Mouse (Mus musculus): Measurements from ENCODE around the gene Olfr1197.

The Olfr1197 gene

GRCm38 (mm10) chr2:88732266-88732665, at the start of gene Olfr1197:
Gene Olfr1197, minus strand, starts transcription at chr2:88732366.
- DNase-seq (ENCODE audit: low read depth, low spot score): no peak

DNA sequence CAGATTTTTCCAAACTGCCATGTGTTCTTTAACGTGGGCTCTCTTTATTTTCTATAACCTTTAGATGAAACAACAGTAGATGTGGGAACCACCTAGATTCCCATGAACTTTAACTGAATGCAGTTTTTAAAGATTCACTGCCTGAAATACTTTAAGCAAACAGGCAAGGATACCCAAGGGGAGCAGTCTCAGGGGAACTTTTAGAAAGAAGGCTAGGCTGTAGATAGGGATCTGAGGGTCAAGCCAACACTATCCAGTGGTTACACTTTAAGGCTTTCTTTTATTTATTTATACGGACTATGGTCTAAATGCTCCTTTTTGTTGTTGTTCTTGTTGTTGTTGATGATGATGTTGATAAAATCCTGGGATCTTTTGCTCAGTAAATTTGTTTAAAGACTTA, 38.2 kb upstream of the Olfr1197 start, which contains the start of gene Olfr1200:
Gene Olfr1200 (minus strand): TSS at position 101 of the 400 bp plus-strand sequence.
- DNase-seq (ENCODE audit: low read depth, low spot score): no peak

- DNase-seq (ENCODE audit: low read depth, low spot score): no peak
Observed at GRCm38 (mm10) chr2:88760369-88760768, 28.2 kb upstream of the Olfr1197 start, which contains the start of gene Olfr1199. Gene Olfr1199, minus strand, starts transcription at chr2:88760469.

GRCm38 (mm10) chr2:88751270-88751669, 19.1 kb upstream of the Olfr1197 start, which contains the start of gene Olfr1198:
Gene Olfr1198, minus strand, starts transcription at chr2:88751370.
- no peak for DNase-seq (ENCODE audit: low read depth, low spot score)

- DNase-seq (ENCODE audit: low read depth, low spot score): no peak
Observed at GRCm38 (mm10) chr2:88743379-88743778, 11.2 kb upstream of the Olfr1197 start.

DNA sequence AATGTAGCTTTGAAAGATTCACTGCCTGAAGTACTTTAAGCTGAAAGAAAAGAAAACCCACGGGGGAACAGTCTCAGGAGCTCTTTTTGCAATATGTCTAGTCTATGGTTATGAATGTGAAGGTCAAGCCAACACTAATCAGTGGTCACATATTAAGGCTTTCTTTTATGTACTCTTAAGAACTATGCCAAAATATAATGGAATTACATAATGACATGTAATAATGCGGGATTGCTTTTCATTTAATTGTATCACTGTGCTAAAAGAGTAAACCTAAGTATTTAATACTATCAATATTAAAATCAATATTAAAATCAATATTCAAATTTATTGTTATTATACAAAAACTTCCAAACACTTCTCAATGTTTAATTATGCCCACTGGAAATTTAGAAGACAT, 27.7 kb downstream of the Olfr1197 start, which contains the start of gene Olfr1196:
Gene Olfr1196 (minus strand): TSS at position 101 of the 400 bp plus-strand sequence.
- no peak for DNase-seq (ENCODE audit: low read depth, low spot score)

DNA sequence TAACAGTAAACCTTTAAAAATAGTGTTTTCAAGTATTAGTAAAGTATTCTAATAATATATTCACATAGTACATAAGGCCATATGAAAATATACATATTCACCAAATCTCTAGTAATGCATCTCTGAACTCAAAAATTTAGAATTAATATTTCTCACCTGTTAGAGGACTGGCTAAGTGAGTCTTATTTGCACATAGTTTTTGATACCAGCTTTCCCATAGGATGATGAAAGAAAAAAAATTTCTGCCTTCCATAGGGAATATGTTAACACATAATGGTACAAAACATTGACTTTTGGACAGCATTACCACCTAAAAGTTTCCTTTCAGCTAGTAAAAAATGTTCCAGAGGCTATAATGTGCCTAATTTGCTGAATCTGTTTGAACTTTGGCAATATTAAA, 43.1 kb downstream of the Olfr1197 start, which contains the start of gene Olfr1195:
Gene Olfr1195 (minus strand): TSS at position 101 of the 400 bp plus-strand sequence.
- DNase-seq (ENCODE audit: low read depth, low spot score): no peak
